Mouse (Mus musculus): ENCODE measurements around the gene Ankrd44. TPM values are rescaled to one million over a fixed set of nuclear protein-coding genes. Genes with fewer than 3 reads are reported as not detected.

Gene Ankrd44
- polyA plus RNA-seq, 1 experiment, result 18.6 TPM

DNA sequence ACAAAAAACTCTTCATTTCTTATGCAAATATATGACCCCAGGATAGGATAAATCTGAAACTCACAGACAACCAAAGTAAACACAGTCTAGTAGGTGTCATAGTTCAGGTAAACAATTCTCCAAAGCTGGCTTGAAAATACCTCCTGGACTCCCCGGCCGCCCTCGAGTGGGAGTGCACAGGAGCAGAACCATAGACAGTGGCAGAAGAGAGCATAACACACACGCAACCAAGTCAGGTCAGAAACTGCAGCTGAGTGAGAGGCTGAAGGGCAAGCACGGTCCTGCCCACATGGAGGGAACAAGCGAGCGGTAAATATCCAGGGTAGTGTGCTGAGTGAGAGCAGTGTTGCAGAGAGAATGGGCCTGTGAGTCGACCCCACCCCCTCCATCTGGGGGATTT lies 76.1 kb downstream of the Ankrd44 start:
- no peak for TF ChIP-seq CTCF (IDR thresholded peaks at IDR 0.05; ENCODE audit: borderline replicate concordance, insufficient read depth, low read depth, low read length)
- no peak for TF ChIP-seq POLR2A (IDR thresholded peaks at IDR 0.05; ENCODE audit: borderline replicate concordance, insufficient read depth, low read length)
- 80% methylated on average over 8 of the region's 8 CpGs for WGBS
- Histone ChIP-seq H3K27ac (ENCODE audit: insufficient read depth, low read length) (no peak overlapping the region), H3K27me3 (ENCODE audit: control insufficient read depth, insufficient read depth, low read length) (no peaks in the 10 kb centered on the region), H3K4me1 (ENCODE audit: control insufficient read depth, insufficient read depth, low read length) (no peaks in the 10 kb centered on the region), H3K4me3 (replicated peaks; ENCODE audit: insufficient read depth, low read depth, low read length) (no peak overlapping the region)
- no peak for DNase-seq

DNA sequence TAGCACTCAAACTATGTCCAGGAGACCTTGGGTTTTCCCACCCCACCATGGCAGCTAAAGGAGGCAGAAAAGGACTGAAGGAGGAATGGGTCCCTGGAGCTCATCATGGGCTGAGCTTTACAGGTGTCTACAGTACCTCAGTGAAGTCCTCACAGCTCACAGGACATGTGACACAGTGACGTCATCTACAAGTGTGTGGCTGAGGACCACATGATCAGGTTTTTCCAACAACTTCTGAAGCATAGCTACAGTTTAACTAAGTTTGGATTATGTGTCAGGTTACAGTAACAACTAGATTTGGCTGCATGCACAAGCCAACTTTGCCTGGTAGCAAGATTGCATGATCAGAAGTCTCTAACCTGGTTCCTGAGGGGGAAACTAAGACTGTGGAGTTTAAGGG lies 78.9 kb downstream of the Ankrd44 start:
- Histone ChIP-seq H3K27me3 (ENCODE audit: control insufficient read depth, insufficient read depth, low read length) (no peaks in the 10 kb centered on the region), H3K27ac (ENCODE audit: insufficient read depth, low read length) (no peak overlapping the region), H3K4me3 (replicated peaks; ENCODE audit: insufficient read depth, low read depth, low read length) (no peak overlapping the region), H3K4me1 (ENCODE audit: control insufficient read depth, insufficient read depth, low read length) (no peaks in the 10 kb centered on the region)
- DNase-seq, result no peak
- TF ChIP-seq POLR2A (IDR thresholded peaks at IDR 0.05; ENCODE audit: borderline replicate concordance, insufficient read depth, low read length) (no peak), CTCF (IDR thresholded peaks at IDR 0.05; ENCODE audit: borderline replicate concordance, insufficient read depth, low read depth, low read length) (no peak)
- 96% methylated on average over 1 of the region's 1 CpGs for WGBS

DNA sequence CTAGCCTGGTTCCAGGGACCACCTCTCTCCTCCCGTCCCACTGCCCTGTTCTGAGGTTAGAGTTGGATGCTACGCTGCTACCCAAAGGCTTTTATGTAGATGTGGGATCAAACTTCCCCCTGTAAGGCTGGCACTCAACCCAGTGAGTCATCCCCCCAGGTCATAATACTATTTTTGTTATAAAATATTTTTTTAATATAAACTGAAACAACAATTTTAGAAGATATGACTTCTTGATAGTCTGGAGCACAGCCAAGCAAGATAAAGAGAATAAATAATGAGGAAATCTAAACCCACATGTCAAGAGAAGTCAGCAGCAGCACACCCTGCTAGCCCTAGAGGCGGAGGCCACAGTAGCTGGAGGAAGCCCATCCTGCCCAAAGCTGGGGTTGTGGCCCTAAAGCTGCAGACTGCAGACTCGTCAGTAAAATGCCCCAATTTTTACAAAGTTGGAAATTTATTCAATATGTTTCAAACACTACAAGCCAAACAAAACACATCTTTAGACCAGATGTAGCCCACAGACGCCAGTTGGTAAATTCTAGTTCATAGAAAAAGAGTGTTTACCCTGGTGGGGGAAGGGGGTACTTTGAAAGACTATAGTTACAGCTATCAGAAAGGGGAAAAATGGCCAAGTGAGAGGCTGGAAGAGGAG lies 79.7 kb downstream of the Ankrd44 start:
- WGBS, result 93% methylated on average over 5 of the region's 5 CpGs
- no peak overlapping the region for H3K27ac ChIP-seq (ENCODE audit: insufficient read depth, low read length)
- no peaks in the 10 kb centered on the region for H3K27me3 ChIP-seq (ENCODE audit: control insufficient read depth, insufficient read depth, low read length)
- TF ChIP-seq POLR2A (IDR thresholded peaks at IDR 0.05; ENCODE audit: borderline replicate concordance, insufficient read depth, low read length) (no peak), CTCF (IDR thresholded peaks at IDR 0.05; ENCODE audit: borderline replicate concordance, insufficient read depth, low read depth, low read length) (no peak)
- DNase-seq, result no peak
- H3K4me1 ChIP-seq (ENCODE audit: control insufficient read depth, insufficient read depth, low read length), result no peaks in the 10 kb centered on the region; the same call in 1 of the 2 replicates
- H3K4me3 ChIP-seq (replicated peaks; ENCODE audit: insufficient read depth, low read depth, low read length), result no peak overlapping the region

DNA sequence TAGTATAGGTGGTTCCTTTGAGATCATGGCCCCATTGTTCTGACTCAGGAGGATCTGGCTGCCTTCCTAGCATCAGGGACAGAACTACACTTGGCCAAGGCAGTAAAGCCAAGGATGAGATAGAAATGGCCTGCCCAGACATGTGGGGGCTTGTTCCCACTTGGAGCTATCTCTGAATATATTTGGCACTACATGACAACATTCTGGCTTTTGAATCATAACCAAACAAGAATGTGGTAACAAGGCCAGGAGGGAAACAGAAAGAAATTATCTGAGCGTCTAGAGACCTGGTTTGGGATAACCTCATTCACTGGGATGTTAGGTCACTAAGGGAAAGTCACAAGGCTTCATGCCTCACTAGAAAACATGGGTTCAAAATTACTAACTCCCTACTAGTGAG lies 81.8 kb downstream of the Ankrd44 start:
- no peak for DNase-seq
- Histone ChIP-seq H3K4me1 (ENCODE audit: control insufficient read depth, insufficient read depth, low read length) (no peaks in the 10 kb centered on the region; the same call in 1 of the 2 replicates), H3K27me3 (ENCODE audit: control insufficient read depth, insufficient read depth, low read length) (no peaks in the 10 kb centered on the region), H3K27ac (ENCODE audit: insufficient read depth, low read length) (no peak overlapping the region), H3K4me3 (replicated peaks; ENCODE audit: insufficient read depth, low read depth, low read length) (no peak overlapping the region)
- 31% methylated on average over 1 of the region's 1 CpGs for WGBS
- TF ChIP-seq POLR2A (IDR thresholded peaks at IDR 0.05; ENCODE audit: borderline replicate concordance, insufficient read depth, low read length), result no peak
- TF ChIP-seq CTCF (IDR thresholded peaks at IDR 0.05; ENCODE audit: borderline replicate concordance, insufficient read depth, low read depth, low read length), result no peak

DNA sequence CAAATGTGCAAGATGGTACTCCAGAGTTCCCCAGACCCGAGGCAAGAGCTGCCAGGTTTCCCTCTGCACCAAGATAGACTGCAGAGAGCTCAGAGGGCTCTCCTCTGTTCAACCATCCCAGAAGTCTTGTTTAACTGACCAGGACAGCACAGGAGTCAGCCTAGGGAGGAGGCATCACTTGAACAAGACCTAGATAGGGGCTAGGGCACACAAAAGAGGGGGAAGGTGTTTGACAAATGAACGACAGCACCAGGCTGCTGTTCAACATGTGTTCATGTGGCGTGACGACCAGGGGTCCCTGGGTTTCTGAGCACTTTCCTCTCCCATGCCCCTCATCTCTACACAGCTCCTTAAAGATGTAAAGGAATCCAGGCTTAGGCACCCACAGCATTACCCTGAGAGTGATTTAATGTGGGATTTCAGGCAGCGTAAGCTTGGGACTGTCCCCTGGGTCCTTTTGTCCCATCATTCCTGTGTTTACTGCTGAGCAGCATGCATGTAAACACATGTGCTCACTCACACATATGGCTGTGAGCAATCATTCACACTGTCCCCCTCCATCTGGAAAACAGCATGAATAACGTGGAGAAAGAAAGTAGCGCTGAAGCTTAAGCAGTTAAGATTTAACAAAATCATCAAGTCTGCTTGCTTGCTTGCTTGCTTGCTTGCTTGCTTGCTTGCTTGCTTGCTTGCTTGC lies 83.3 kb downstream of the Ankrd44 start:
- H3K4me1 ChIP-seq (ENCODE audit: control insufficient read depth, insufficient read depth, low read length), result no peaks in the 10 kb centered on the region; the same call in none of the 2 replicates
- TF ChIP-seq CTCF (IDR thresholded peaks at IDR 0.05; ENCODE audit: borderline replicate concordance, insufficient read depth, low read depth, low read length) (no peak), POLR2A (IDR thresholded peaks at IDR 0.05; ENCODE audit: borderline replicate concordance, insufficient read depth, low read length) (no peak)
- no peak for DNase-seq
- H3K27ac ChIP-seq (ENCODE audit: insufficient read depth, low read length), result no peak overlapping the region
- no peaks in the 10 kb centered on the region for H3K27me3 ChIP-seq (ENCODE audit: control insufficient read depth, insufficient read depth, low read length)
- WGBS, result 82% methylated on average over 7 of the region's 7 CpGs
- no peak overlapping the region for H3K4me3 ChIP-seq (replicated peaks; ENCODE audit: insufficient read depth, low read depth, low read length)

DNA sequence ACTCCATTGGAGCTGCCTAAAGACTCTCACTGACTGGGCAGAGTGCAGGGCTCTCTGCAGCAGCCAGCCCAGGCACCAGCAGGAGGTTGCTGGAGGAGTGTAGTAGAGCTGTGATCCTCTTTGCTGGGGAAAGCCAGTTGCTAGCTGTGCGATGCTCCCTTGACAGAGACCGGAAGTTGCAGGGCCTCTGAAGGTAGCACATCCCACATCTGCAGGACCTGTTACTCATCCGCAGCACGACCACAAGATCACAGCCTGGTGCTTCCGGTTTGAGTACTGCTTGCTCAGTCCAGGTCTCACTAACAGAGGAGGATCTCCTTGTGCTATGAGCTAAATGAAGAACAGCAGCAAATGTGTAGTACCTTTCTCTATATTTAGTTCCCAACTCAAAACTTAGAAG lies 84.4 kb downstream of the Ankrd44 start:
- no peaks in the 10 kb centered on the region; the same call in none of the 2 replicates for H3K4me1 ChIP-seq (ENCODE audit: control insufficient read depth, insufficient read depth, low read length)
- WGBS, result 59% methylated on average over 5 of the region's 5 CpGs
- H3K27ac ChIP-seq (ENCODE audit: insufficient read depth, low read length), result no peak overlapping the region
- no peak overlapping the region for H3K4me3 ChIP-seq (replicated peaks; ENCODE audit: insufficient read depth, low read depth, low read length)
- no peak for DNase-seq
- no peaks in the 10 kb centered on the region for H3K27me3 ChIP-seq (ENCODE audit: control insufficient read depth, insufficient read depth, low read length)
- TF ChIP-seq CTCF (IDR thresholded peaks at IDR 0.05; ENCODE audit: borderline replicate concordance, insufficient read depth, low read depth, low read length), result no peak
- TF ChIP-seq POLR2A (IDR thresholded peaks at IDR 0.05; ENCODE audit: borderline replicate concordance, insufficient read depth, low read length), result no peak

DNA sequence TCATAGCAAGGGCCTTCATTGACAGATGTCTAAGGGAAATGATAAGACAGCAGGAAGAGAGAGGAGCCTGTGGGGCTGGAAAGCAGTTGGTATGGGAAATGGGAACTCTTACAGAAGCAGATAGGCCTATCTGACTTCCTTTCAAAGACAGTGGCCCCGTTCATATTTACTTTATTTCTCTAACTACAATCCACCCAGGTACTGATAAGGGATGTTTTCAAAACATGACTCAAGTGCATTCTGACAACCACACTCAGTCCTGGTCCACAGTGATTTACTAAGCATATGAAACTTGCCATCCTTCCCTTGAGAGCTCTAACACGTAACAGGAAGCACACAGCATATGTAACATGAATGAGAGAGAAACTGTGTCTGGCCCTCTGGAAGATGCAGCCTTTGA lies 86.1 kb downstream of the Ankrd44 start:
- Histone ChIP-seq H3K4me1 (ENCODE audit: control insufficient read depth, insufficient read depth, low read length) (no peaks in the 10 kb centered on the region; the same call in none of the 2 replicates), H3K27ac (ENCODE audit: insufficient read depth, low read length) (no peak overlapping the region), H3K27me3 (ENCODE audit: control insufficient read depth, insufficient read depth, low read length) (no peaks in the 10 kb centered on the region), H3K4me3 (replicated peaks; ENCODE audit: insufficient read depth, low read depth, low read length) (no peak overlapping the region)
- no peak for TF ChIP-seq CTCF (IDR thresholded peaks at IDR 0.05; ENCODE audit: borderline replicate concordance, insufficient read depth, low read depth, low read length)
- no peak for TF ChIP-seq POLR2A (IDR thresholded peaks at IDR 0.05; ENCODE audit: borderline replicate concordance, insufficient read depth, low read length)
- DNase-seq, result no peak
- WGBS, result 93% methylated on average over 2 of the region's 2 CpGs

DNA sequence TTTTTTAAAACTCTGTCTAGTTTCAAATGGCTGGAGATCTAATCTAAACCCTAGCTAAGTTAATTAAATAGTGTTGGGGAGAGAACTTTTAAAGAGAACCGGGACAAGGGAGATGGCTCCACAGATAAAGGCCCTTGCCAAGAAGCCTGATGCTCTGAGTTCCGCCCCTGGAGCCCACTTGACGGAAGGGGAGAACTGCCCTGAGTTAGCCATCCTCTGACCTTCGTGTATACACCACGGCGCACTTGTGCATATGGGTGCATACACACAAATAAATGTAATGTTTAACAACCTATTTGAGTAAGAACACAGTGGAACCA lies 87.7 kb downstream of the Ankrd44 start:
- TF ChIP-seq POLR2A (IDR thresholded peaks at IDR 0.05; ENCODE audit: borderline replicate concordance, insufficient read depth, low read length) (no peak), CTCF (IDR thresholded peaks at IDR 0.05; ENCODE audit: borderline replicate concordance, insufficient read depth, low read depth, low read length) (no peak)
- no peak overlapping the region for H3K27ac ChIP-seq (ENCODE audit: insufficient read depth, low read length)
- 76% methylated on average over 6 of the region's 6 CpGs for WGBS
- no peaks in the 10 kb centered on the region; the same call in none of the 2 replicates for H3K4me1 ChIP-seq (ENCODE audit: control insufficient read depth, insufficient read depth, low read length)
- DNase-seq, result no peak
- H3K27me3 ChIP-seq (ENCODE audit: control insufficient read depth, insufficient read depth, low read length), result no peaks in the 10 kb centered on the region
- H3K4me3 ChIP-seq (replicated peaks; ENCODE audit: insufficient read depth, low read depth, low read length), result no peak overlapping the region
